Mouse (Mus musculus) left cerebral cortex, postnatal 4 days (tissue): ENCODE measurements around the gene Pigu. TPM values are rescaled to one million over a fixed set of nuclear protein-coding genes. Genes with fewer than 3 reads are reported as not detected.

Experiments
- DNase-seq: peaks from one replicate; pipeline ENCODE4 v3.0.0-alpha.2; 2022
- intact Hi-C: fragments of 180-260 bp; cut with DNase I; formaldehyde crosslinking; loops from one replicate; pipeline ENCODE4 v1.15.1; 2025
- microRNA-seq: library from miRNA; unstranded; fragments of <30 nt; microRNA quantifications from one replicate; pipeline ENCODE4 v1.2.0, GENCODE M21; 2022
- total RNA-seq, 2 experiments: library from RNA; stranded (reverse); gene quantifications; 2 replicates each; pipeline ENCODE4 v1.2.3; 2021

Gene Pigu
- total RNA-seq, 2 experiments from 2014 or later, result 34.6 to 38.6 TPM

DNA sequence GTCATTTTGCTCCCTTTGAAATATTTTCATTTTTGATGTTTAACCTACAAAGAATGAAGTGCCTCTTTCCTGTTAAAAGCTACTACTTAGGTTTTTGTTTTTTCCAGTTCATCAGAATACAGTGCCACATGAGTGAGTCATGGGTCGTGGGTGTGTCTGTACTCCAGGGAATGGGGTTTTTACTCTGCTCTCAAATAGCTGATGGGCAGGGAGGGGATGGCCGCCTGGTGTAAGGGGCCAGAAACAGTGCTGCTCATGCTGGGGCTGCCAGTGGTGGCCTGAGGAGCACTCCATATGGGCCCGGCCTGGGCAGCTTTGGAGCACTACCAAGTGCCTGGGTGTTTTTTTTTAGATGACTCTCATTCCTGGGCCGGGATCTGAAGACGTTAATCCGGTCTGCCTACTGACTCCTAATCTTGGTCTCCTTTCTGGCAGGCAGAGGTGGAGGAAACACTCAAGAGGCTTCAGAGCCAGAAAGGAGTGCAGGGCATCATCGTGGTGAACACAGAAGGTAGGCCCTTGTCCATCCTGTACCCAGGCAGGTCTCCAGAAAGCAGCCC is 114.9 kb downstream of the Pigu start:
- DNase-seq, result no peak
- intact Hi-C loops, result no loop called here

- intact Hi-C loops, result no loop called here
- no peak for DNase-seq
These were observed 116.3 kb downstream of the Pigu start for GRCm38 (mm10) chr2:155240915-155241314.

GRCm38 (mm10) chr2:155237276-155237675 is 120.0 kb downstream of the Pigu start:
- DNase-seq, result no peak
- intact Hi-C loops, result no loop called here

GRCm38 (mm10) chr2:155236362-155236992 is 120.8 kb downstream of the Pigu start, which contains the start of gene Dynlrb1:
Dynlrb1 (plus strand) TSS chr2:155236533.
- intact Hi-C loops, result no loop called here
- DNase-seq, result peak; percentile 99

GRCm38 (mm10) chr2:155235746-155236361 is 121.4 kb downstream of the Pigu start:
- intact Hi-C loops, result no loop called here
- DNase-seq, result no peak

Small RNA genes within 50 kb of the gene (microRNA-seq; reads per million reads assigned to microRNA genes)
- gene Mir695, result not detected

Other genes starting within 250 kb of the Pigu start
- gene Itch, start 223.9 kb downstream of the Pigu start, total RNA-seq, result 10 to 100 TPM; 39.0 to 43.4 TPM
- gene Dynlrb1, start 120.9 kb downstream of the Pigu start, total RNA-seq, result 100 to 1,000 TPM; 348 to 360 TPM
- gene Map1lc3a, start 81.1 kb downstream of the Pigu start, total RNA-seq, result 100 to 1,000 TPM; 362 to 374 TPM
- 100 to 1,000 TPM; 155 to 158 TPM for gene Trp53inp2, start 23.6 kb upstream of the Pigu start, total RNA-seq
- gene Ncoa6, start 116.5 kb upstream of the Pigu start, total RNA-seq, result 10 to 100 TPM; 99.3 to 99.9 TPM
- 10 to 100 TPM; 26.3 to 27.6 TPM for gene Acss2, start 160.5 kb upstream of the Pigu start, total RNA-seq
- 10 to 100 TPM; 71.6 to 78.0 TPM for gene Ggt7, start 160.8 kb upstream of the Pigu start, total RNA-seq
- gene Gss, start 235.4 kb upstream of the Pigu start, total RNA-seq, result 10 to 100 TPM in 1 of 2 experiments, 1 to 10 TPM in 1; 9.4 to 11.9 TPM